Mouse (Mus musculus) MEL (cell line): ENCODE data around the gene Bst2. TPM values are rescaled to one million over a fixed set of nuclear protein-coding genes. Genes with fewer than 3 reads are reported as not detected.

Experiments
- DNase-seq: peaks from one replicate; pipeline ENCODE4 v3.0.0; 2011; ENCODE audit warnings: low read depth, low spot score
- H3K27ac ChIP-seq: 2 replicates; pipeline ENCODE4 v1.5.1; 2012; ENCODE audit warnings: low read depth, mild to moderate bottlenecking, control low read depth, low read length, moderate library complexity; ENCODE audit not compliant: control insufficient read depth
- H3K27me3 ChIP-seq, 2 experiments: fragments of 150-350 bp in 1 of 2; sonication (generic) in 1 of 2; 2 replicates each; pipeline ENCODE4 v1.6.1; 2012; ENCODE audit warnings: low read length in 2 of 2, mild to moderate bottlenecking in 2 of 2, improper control_type of control experiment in 1 of 2, moderate library complexity in 1 of 2; ENCODE audit not compliant: insufficient read depth in 2 of 2, control insufficient read depth in 1 of 2
- H3K36me3 ChIP-seq, 2 experiments: 2 replicates each; pipeline ENCODE4 v1.6.1; 2012 to 2014; ENCODE audit warnings: low read length in 2 of 2, improper control_type of control experiment in 1 of 2, inconsistent platforms in 1 of 2, mild to moderate bottlenecking in 1 of 2; ENCODE audit not compliant: insufficient read depth in 2 of 2, control insufficient read depth in 1 of 2
- H3K4me1 ChIP-seq, 2 experiments: fragments of 150-350 bp in 1 of 2; sonication (generic) in 1 of 2; 2 replicates each; pipeline ENCODE4 v1.6.1; 2012; ENCODE audit warnings: low read length in 2 of 2, improper control_type of control experiment in 1 of 2, mild to moderate bottlenecking in 1 of 2; ENCODE audit not compliant: insufficient read depth in 2 of 2, control insufficient read depth in 1 of 2
- H3K4me3 ChIP-seq, 2 experiments: fragments of 150-350 bp in 1 of 2; sonication (generic) in 1 of 2; 2 replicates each; pipeline ENCODE4 v1.5.1; 2012; ENCODE audit warnings: low read depth in 2 of 2, low read length in 2 of 2, mild to moderate bottlenecking in 2 of 2, moderate library complexity in 2 of 2, control low read depth in 1 of 2, improper control_type of control experiment in 1 of 2; ENCODE audit not compliant: control insufficient read depth in 1 of 2, insufficient read depth in 1 of 2
- H3K79me2 ChIP-seq: 2 replicates; pipeline ENCODE4 v1.6.1; 2012; ENCODE audit warnings: mild to moderate bottlenecking, low read length, moderate library complexity; ENCODE audit not compliant: control insufficient read depth, poor library complexity, insufficient read depth
- H3K9ac ChIP-seq: 2 replicates; pipeline ENCODE4 v1.6.1; 2012; ENCODE audit warnings: low read depth, mild to moderate bottlenecking, control low read depth, low read length, moderate library complexity; ENCODE audit not compliant: control insufficient read depth, poor library complexity, severe bottlenecking
- H3K9me3 ChIP-seq: fragments of 150-350 bp; sonication (generic); replicated peaks from 2 replicates; pipeline ENCODE4 v1.6.1; 2012; ENCODE audit warnings: mild to moderate bottlenecking, low read length, improper control_type of control experiment, moderate library complexity; ENCODE audit not compliant: insufficient read depth
- CHD1 ChIP-seq: IDR thresholded peaks from 2 replicates; pipeline ENCODE4 v1.6.1; 2012; ENCODE audit warnings: low read depth, mild to moderate bottlenecking, inconsistent platforms, low read length, improper control_type of control experiment
- ELF1 ChIP-seq: IDR thresholded peaks from 2 replicates; pipeline ENCODE4 v1.6.1; 2014; ENCODE audit warnings: low read depth, mild to moderate bottlenecking, inconsistent platforms, low read length, improper control_type of control experiment, moderate library complexity
- EP300 ChIP-seq, 2 experiments: IDR thresholded peaks; 2 replicates each; pipeline ENCODE4 v1.6.1; 2011; ENCODE audit warnings: improper control_type of control experiment in 2 of 2, low read length in 2 of 2, low read depth in 1 of 2, mild to moderate bottlenecking in 1 of 2
- ETS1 ChIP-seq: IDR thresholded peaks from 2 replicates; pipeline ENCODE4 v1.6.1; 2012; ENCODE audit warnings: low read depth, mild to moderate bottlenecking, inconsistent platforms, low read length, improper control_type of control experiment, moderate library complexity
- GATA1 ChIP-seq: IDR thresholded peaks from 2 replicates; pipeline ENCODE4 v1.6.1; 2011; ENCODE audit warnings: low read depth, low read length, improper control_type of control experiment
- JUND ChIP-seq: IDR thresholded peaks from 2 replicates; pipeline ENCODE4 v1.6.1; 2011; ENCODE audit warnings: low read depth, mild to moderate bottlenecking, improper control_type of control experiment, low read length
- KAT2A ChIP-seq: conservative IDR thresholded peaks from 2 replicates; pipeline ENCODE4 v1.6.1; 2012; ENCODE audit warnings: low read depth, low read length, improper control_type of control experiment, inconsistent platforms
- MAFK ChIP-seq: IDR thresholded peaks from 2 replicates; pipeline ENCODE4 v1.6.1; 2011; ENCODE audit warnings: low read depth, mild to moderate bottlenecking, low read length, improper control_type of control experiment, borderline replicate concordance
- MAZ ChIP-seq: IDR thresholded peaks from 2 replicates; pipeline ENCODE4 v1.6.1; 2012; ENCODE audit warnings: low read depth, mild to moderate bottlenecking, inconsistent platforms, low read length, improper control_type of control experiment
- MXI1 ChIP-seq: IDR thresholded peaks from 2 replicates; pipeline ENCODE4 v1.6.1; 2011; ENCODE audit warnings: mild to moderate bottlenecking, low read depth, low read length, improper control_type of control experiment
- MYB ChIP-seq: IDR thresholded peaks from 2 replicates; pipeline ENCODE4 v1.6.1; 2011; ENCODE audit warnings: mild to moderate bottlenecking, low read depth, low read length, improper control_type of control experiment
- POLR2AphosphoS2 ChIP-seq: IDR thresholded peaks from 2 replicates; pipeline ENCODE4 v1.6.1; 2011; ENCODE audit warnings: low read length, improper control_type of control experiment
- TBP ChIP-seq: IDR thresholded peaks from 2 replicates; pipeline ENCODE4 v1.8.0; 2011; ENCODE audit warnings: low read depth, low read length, improper control_type of control experiment
- UBTF ChIP-seq: IDR thresholded peaks from 2 replicates; pipeline ENCODE4 v1.6.1; 2012; ENCODE audit warnings: low read depth, mild to moderate bottlenecking, inconsistent platforms, low read length, improper control_type of control experiment, moderate library complexity, borderline replicate concordance; ENCODE audit not compliant: insufficient read depth
- USF2 ChIP-seq, 2 experiments: IDR thresholded peaks; 2 replicates each; pipeline ENCODE4 v1.6.1; 2011 to 2012; ENCODE audit warnings: improper control_type of control experiment in 2 of 2, low read length in 2 of 2, borderline replicate concordance in 1 of 2, inconsistent platforms in 1 of 2, low read depth in 1 of 2, mild to moderate bottlenecking in 1 of 2; ENCODE audit not compliant: insufficient read depth in 1 of 2
- ZKSCAN1 ChIP-seq: IDR thresholded peaks from 2 replicates; pipeline ENCODE4 v1.6.1; 2012; ENCODE audit warnings: low read depth, mild to moderate bottlenecking, inconsistent platforms, low read length, improper control_type of control experiment, moderate library complexity
- polyA plus RNA-seq, 2 experiments: library from polyadenylated mRNA; stranded (reverse) in 1 of 2; unstranded in 1 of 2; fragments of >175 nt in 1 of 2; fragments of >200 nt in 1 of 2; gene quantifications; 2 replicates each; pipeline versions ENCODE4 v1.2.1 to v1.2.4; 2012; ENCODE audit warnings: low replicate concordance in 2 of 2, low read depth in 1 of 2; ENCODE audit not compliant: insufficient read length in 2 of 2, insufficient read depth in 1 of 2, missing spikeins in 1 of 2
- total RNA-seq: library from RNA; depleted of rRNA; stranded (reverse); fragments of 300-350 nt; gene quantifications from 2 replicates; pipeline ENCODE4 v1.2.3, GENCODE M21; 2012

Gene Bst2
- total and polyA plus RNA-seq, 3 experiments, result 49.9 to 125 TPM; not detected in 1

DNA sequence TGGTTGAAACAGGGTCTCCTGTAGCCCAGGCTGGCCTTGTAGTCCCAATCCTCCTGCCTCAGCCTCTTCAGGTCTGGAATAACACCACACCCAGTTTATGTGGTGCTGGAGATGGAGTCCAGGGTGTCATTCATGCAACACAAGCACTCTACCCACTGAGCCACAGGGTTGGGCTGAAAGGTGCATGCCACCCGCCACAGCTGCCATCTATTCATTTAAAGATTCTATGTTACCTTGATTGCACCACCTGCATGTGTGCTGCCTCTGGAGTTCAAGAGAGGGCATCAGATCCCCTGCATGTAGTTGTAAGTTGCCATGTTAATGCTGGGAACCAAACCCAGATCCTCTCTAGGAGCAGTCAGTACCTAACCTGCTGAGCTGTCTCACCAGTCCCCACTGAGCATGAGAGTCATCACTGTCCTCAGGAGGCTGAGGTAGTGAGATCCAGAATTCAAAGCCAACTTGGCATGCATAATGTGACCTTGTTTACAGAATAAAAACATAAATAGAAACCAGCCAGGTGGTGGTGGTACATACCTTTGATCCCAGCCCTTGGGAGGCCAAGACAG lies 40.1 kb downstream of the Bst2 start:
- Histone ChIP-seq H3K27ac (no peak overlapping the region), H3K27me3 (no peaks in the 10 kb centered on the region), H3K9ac (no peak overlapping the region), H3K79me2 (no peaks in the 10 kb centered on the region), H3K9me3 (no peaks in the 10 kb centered on the region), H3K36me3 (peaks cover 0 to 4% of the 10 kb centered on the region in 2 experiments; a peak in 2 of 4 replicates), H3K4me3 (no peak overlapping the region), H3K4me1 (no peaks in the 10 kb centered on the region)
- no peak for TF ChIP-seq KAT2A
- TF ChIP-seq GATA1, result no peak
- TF ChIP-seq MAFK, result no peak
- no peak for TF ChIP-seq CHD1
- TF ChIP-seq UBTF, result no peak
- no peak for TF ChIP-seq ELF1
- TF ChIP-seq JUND, result no peak
- TF ChIP-seq MXI1, result no peak
- no peak for TF ChIP-seq TBP
- no peak for TF ChIP-seq USF2 (IDR thresholded peaks at IDR 0.05; ENCODE audit: borderline replicate concordance in 1 of 2, insufficient read depth in 1 of 2, low read depth in 1 of 2, low read length in 2 of 2)
- no peak for TF ChIP-seq MAZ
- TF ChIP-seq ZKSCAN1, result no peak
- TF ChIP-seq EP300 (IDR thresholded peaks at IDR 0.05; ENCODE audit: low read depth in 1 of 2, low read length in 2 of 2), result no peak
- no peak for TF ChIP-seq MYB
- DNase-seq, result no peak

DNA sequence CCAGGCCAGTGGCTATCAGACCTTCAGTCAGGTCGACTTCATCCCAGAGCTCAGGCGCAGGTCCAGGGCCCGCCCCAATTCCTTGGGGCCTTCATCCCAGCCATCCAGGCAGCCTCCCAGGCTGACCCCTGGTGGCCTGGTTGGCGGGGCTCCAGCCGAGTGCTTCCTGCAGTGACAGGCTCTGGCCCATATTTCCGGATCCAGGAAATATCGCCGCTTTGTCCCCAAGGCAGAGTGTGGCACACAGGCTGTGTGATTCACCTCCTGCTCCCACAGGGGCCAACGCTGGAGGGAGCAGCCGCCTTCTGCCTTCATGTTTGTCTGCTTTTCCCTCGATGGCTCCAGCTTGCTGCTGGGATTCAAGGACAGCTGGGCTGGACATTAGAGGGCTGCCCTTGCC lies 40.8 kb downstream of the Bst2 start:
- no peak for DNase-seq
- Histone ChIP-seq H3K36me3 (peaks cover 0 to 4% of the 10 kb centered on the region in 2 experiments; a peak in 2 of 4 replicates), H3K9me3 (no peaks in the 10 kb centered on the region), H3K4me1 (no peaks in the 10 kb centered on the region), H3K27ac (no peak overlapping the region), H3K79me2 (no peaks in the 10 kb centered on the region), H3K4me3 (no peak overlapping the region), H3K9ac (no peak overlapping the region), H3K27me3 (no peaks in the 10 kb centered on the region)
- no peak for TF ChIP-seq JUND
- TF ChIP-seq POLR2AphosphoS2, result no peak
- no peak for TF ChIP-seq MAZ
- TF ChIP-seq ETS1, result no peak
